Mouse (Mus musculus): ENCODE measurements at regions not wholly inside any gene's neighbourhood (a gene's known extent, or its start where the extent isn't known, plus 50 kb on each side); places are given as distances from the start of the nearest gene placed in this dataset.

DNA sequence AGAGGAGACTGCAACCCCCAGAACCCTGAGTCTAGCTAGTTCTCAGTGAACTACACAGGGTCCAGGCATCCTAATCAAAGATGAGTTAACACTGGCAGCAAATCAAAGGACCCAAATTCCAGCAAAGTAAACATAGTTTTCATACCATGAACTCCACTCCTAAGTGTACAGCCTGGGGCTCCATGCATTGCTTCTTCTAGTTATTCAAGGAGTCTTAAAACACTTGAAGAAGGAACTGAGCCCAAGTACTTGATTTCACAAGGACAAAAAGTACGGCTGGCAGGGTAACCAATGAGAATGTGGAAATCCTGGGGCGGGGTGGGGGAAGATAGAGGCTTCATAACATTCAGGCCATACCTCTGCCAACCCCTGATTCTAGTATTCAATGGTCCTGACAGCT, 297.0 kb upstream of the Tle4 start:
- TF ChIP-seq CTCF (IDR thresholded peaks at IDR 0.05; ENCODE audit: insufficient read depth, low read depth, low read length) (no peak), POLR2A (IDR thresholded peaks at IDR 0.05; ENCODE audit: insufficient read depth, low read depth, low read length) (no peak)
